Mouse (Mus musculus) heart, postnatal 0 days (tissue): ENCODE results near the gene Atcay.

Experiments
- CTCF ChIP-seq: IDR thresholded peaks from 2 replicates; pipeline ENCODE4 v1.5.1; 2016; ENCODE audit warnings: antibody characterized with exemption, control low read depth, low read depth
- EP300 ChIP-seq: IDR thresholded peaks from 2 replicates; pipeline ENCODE4 v1.6.1; 2016; ENCODE audit warnings: antibody characterized with exemption, low read depth

- TF ChIP-seq CTCF (no peak), EP300 (no peak)
Measured at GRCm38 (mm10) chr10:81238618-81239017, 8.0 kb upstream of the Atcay start.
